Mouse (Mus musculus): ENCODE data around the gene Clec3b. TPM values are rescaled to one million over a fixed set of nuclear protein-coding genes. Genes with fewer than 3 reads are reported as not detected.

Gene Clec3b
- total RNA-seq (2023; ENCODE audit: inconsistent age): 0.58 to 1.3 TPM (median 0.87 TPM) in 3 of 4 replicates, not detected in the other

DNA sequence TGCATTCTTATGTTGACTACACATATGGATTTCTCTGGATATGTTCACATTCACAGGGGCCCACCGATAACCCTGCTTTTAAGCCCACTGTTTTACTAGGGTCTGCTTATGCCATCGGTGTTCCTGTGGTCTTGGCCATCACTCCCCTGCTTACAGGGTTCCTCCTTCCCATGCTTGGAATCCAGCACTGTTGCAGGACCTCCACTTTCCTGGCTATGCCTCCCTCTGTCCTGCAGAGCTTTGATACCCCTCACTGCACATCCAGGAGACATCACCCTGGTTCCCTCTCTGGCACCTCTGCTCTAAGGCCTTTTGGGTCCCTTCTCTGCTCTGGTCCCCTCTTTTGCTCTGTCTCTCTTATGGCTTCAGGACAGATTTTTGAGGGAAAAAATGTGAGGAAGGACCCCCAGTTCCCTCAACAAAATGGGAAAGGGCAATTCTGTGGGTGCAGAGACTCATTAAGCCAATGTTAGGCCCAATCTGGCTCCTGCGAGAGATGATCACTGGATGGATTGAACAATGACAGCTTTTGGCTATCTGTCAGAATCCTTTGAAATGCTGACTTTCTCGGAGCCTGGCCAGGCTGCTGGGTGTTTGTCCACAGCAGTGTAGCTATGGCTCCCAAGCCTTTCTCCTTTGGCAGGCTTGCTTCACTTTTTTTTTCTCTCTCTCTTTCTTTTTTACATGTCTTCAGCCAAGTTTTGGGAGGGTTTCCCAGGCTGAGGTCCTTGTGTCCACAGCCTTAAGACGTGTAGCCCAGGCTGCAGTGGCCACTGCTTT is at the start of gene Clec3b:
TSS of gene Clec3b (plus strand) at position 706 of the 780 bp plus-strand sequence.

DNA sequence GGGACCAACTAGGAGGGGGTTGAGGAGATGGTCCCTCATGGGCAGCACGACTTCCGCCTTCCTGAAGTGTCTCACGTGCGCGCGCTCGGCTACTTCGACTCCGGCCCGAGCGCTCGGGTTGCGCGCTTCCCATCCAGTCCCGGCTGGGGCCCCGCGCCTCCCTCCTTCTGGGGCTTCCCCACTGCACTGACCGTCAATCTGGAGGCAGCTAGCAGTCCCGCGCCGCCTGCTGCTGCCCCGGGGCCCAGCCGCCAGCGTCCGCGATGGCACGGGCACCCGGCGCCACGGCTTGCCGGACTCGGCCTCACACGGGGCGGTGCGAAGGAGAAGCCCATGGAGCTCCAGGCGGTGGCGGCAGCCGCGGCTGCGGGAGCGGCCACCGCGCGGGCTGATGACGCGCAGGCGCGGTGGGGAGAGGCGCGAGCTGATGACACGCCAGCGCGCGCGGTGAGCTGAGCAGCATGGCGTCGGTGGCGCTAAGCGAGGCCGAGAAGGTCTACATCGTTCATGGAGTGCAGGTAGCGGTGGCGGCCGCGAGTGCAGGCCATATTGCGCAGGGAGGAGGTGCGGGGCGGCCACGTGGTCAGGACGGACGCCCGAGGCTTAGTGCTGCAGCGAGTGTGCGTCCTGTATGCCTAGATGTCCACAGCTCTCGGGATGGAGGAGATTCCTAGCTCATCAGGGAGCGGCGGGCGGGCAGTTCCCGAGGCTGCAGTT is 37.8 kb upstream of the Clec3b start, which contains the start of the genes Zdhhc3 and Exosc7:
TSS of gene Zdhhc3 (minus strand) at position 401 of the 717 bp plus-strand sequence.
TSS of gene Exosc7 (plus strand) at position 411 of the 717 bp plus-strand sequence.

Other genes starting within 250 kb of the Clec3b start
- 0.42 TPM in 1 of 4 replicates, not detected in the others for gene Zfp105, start 227.9 kb upstream of the Clec3b start, total RNA-seq (2023; ENCODE audit: inconsistent age)
- gene 1110059G10Rik, start 199.9 kb upstream of the Clec3b start, total RNA-seq (2023; ENCODE audit: inconsistent age): 40.3 to 49.8 TPM (median 45.0 TPM) in 4 replicates
- 3.4 to 7.5 TPM (median 5.4 TPM) in 4 replicates for gene Kif15, start 199.9 kb upstream of the Clec3b start, total RNA-seq (2023; ENCODE audit: inconsistent age)
- gene Tmem42, start 129.6 kb upstream of the Clec3b start, total RNA-seq (2023; ENCODE audit: inconsistent age): 13.5 to 18.0 TPM (median 17.4 TPM) in 4 replicates
- 0.54 TPM in 1 of 4 replicates, not detected in the others for gene Tgm4, start 116.2 kb upstream of the Clec3b start, total RNA-seq (2023; ENCODE audit: inconsistent age)
- gene Zdhhc3, start 37.7 kb upstream of the Clec3b start, total RNA-seq (2023; ENCODE audit: inconsistent age): 38.7 to 46.7 TPM (median 43.4 TPM) in 4 replicates
- gene Exosc7, start 37.7 kb upstream of the Clec3b start, total RNA-seq (2023; ENCODE audit: inconsistent age): 34.0 to 45.3 TPM (median 37.9 TPM) in 4 replicates
- not detected in 4 replicates for gene Cdcp1, start 65.1 kb downstream of the Clec3b start, total RNA-seq (2023; ENCODE audit: inconsistent age)
- 0.39 TPM in 1 of 4 replicates, not detected in the others for gene Tmem158, start 109.8 kb downstream of the Clec3b start, total RNA-seq (2023; ENCODE audit: inconsistent age)
- 295 to 419 TPM (median 375 TPM) in 4 replicates for gene Lars2, start 216.0 kb downstream of the Clec3b start, total RNA-seq (2023; ENCODE audit: inconsistent age)